Mouse (Mus musculus) midbrain, embryonic 15.5 days (tissue): ENCODE measurements around the gene Gsk3a. TPM values are rescaled to one million over a fixed set of nuclear protein-coding genes. Genes with fewer than 3 reads are reported as not detected.

Experiments
- ATAC-seq: fragments of 200-750 bp; cut with Nextera tagmentation; replicated peaks from 2 replicates; pipeline ENCODE4 v1.8.0; 2017; ENCODE audit warnings: moderate TSS enrichment
- H3K27ac ChIP-seq: fragments of 300-500 bp; sonication (generic); 2 replicates; pipeline ENCODE4 v1.5.1; 2015; ENCODE audit warnings: mild to moderate bottlenecking, inconsistent platforms
- H3K27me3 ChIP-seq: fragments of 300-500 bp; sonication (generic); replicated peaks from 2 replicates; pipeline ENCODE4 v1.6.1; 2015; ENCODE audit warnings: inconsistent platforms
- H3K36me3 ChIP-seq: fragments of 300-500 bp; sonication (generic); replicated peaks from 2 replicates; pipeline ENCODE4 v1.6.1; 2015; ENCODE audit warnings: inconsistent platforms
- H3K4me1 ChIP-seq: fragments of 300-500 bp; sonication (generic); 2 replicates; pipeline ENCODE4 v1.6.1; 2015; ENCODE audit warnings: inconsistent platforms
- H3K4me2 ChIP-seq: fragments of 300-500 bp; sonication (generic); 2 replicates; pipeline ENCODE4 v1.6.1; 2015; ENCODE audit warnings: inconsistent platforms, mild to moderate bottlenecking, moderate library complexity
- H3K4me3 ChIP-seq: fragments of 300-500 bp; sonication (generic); 2 replicates; pipeline ENCODE4 v1.5.1; 2015; ENCODE audit warnings: mild to moderate bottlenecking, inconsistent platforms
- H3K9ac ChIP-seq: fragments of 300-500 bp; sonication (generic); 2 replicates; pipeline ENCODE4 v1.6.1; 2015; ENCODE audit warnings: mild to moderate bottlenecking, inconsistent platforms
- H3K9me3 ChIP-seq: fragments of 300-500 bp; sonication (generic); 2 replicates; pipeline ENCODE4 v1.6.1; 2016; ENCODE audit warnings: inconsistent platforms
- WGBS: fragments of 180-500 bp; shearing (Covaris S2); methylation state at CpG from one replicate; pipeline ENCODE4 v1.1.7; 2015; ENCODE audit warnings: mixed read lengths; 5-methylcytosine and 5-hydroxymethylcytosine counted together
- polyA plus RNA-seq: library from polyadenylated mRNA; unstranded; fragments of >200 nt; fragmentation: Nextera tagmentation; extraction: Ambion mirVana; gene quantifications from 2 replicates; pipeline ENCODE4 v1.2.1, GENCODE M21; 2015

Gene Gsk3a
- polyA plus RNA-seq, 1 experiment from 2014 or later = 19.5 TPM

- Histone ChIP-seq H3K27me3 (no peaks in the 10 kb centered on the region), H3K4me1 (peaks cover 39% of the 10 kb centered on the region), H3K9ac (no peak overlapping the region), H3K4me2 (no peak overlapping the region), H3K27ac (no peak overlapping the region), H3K9me3 (no peaks in the 10 kb centered on the region), H3K4me3 (no peak overlapping the region), H3K36me3 (no peaks in the 10 kb centered on the region)
- WGBS = 97% methylated on average over 4 of the region's 4 CpGs
- ATAC-seq = no peak
Observed at GRCm38 (mm10) chr7:25243361-25243760, 5.7 kb upstream of the Gsk3a start.

GRCm38 (mm10) chr7:25241062-25241461, 3.4 kb upstream of the Gsk3a start:
- Histone ChIP-seq H3K9ac (no peak overlapping the region), H3K27me3 (no peaks in the 10 kb centered on the region), H3K36me3 (no peaks in the 10 kb centered on the region), H3K4me3 (no peak overlapping the region), H3K4me2 (no peak overlapping the region), H3K27ac (no peak overlapping the region), H3K4me1 (peaks cover 26% of the 10 kb centered on the region), H3K9me3 (no peaks in the 10 kb centered on the region)
- WGBS = 31% methylated on average over 2 of the region's 2 CpGs
- no peak for ATAC-seq

- Histone ChIP-seq H3K4me3 (no peak overlapping the region), H3K4me1 (peaks cover 26% of the 10 kb centered on the region), H3K27me3 (no peaks in the 10 kb centered on the region), H3K9me3 (no peaks in the 10 kb centered on the region), H3K27ac (no peak overlapping the region), H3K4me2 (no peak overlapping the region), H3K9ac (no peak overlapping the region), H3K36me3 (no peaks in the 10 kb centered on the region)
- 59% methylated on average over 7 of the region's 7 CpGs for WGBS
- ATAC-seq = no peak
Observed at GRCm38 (mm10) chr7:25240631-25241030, 3.0 kb upstream of the Gsk3a start.

- ATAC-seq = peak; percentile 58
- 4% methylated on average over 30 of the region's 30 CpGs for WGBS
- Histone ChIP-seq H3K27me3 (no peaks in the 10 kb centered on the region), H3K4me1 (peaks cover 40% of the 10 kb centered on the region), H3K9me3 (no peaks in the 10 kb centered on the region), H3K36me3 (0 out of 2 replicates have a peak, but pooled peaks cover 7% of the 10 kb centered on the region), H3K9ac (peak overlapping the region; percentile 15; the same call in 1 of the 2 replicates), H3K27ac (peak overlapping the region; percentile 85), H3K4me2 (peak overlapping the region; percentile 76), H3K4me3 (peak overlapping the region; percentile 92)
Observed at GRCm38 (mm10) chr7:25238829-25239623, 1.4 kb upstream of the Gsk3a start.

GRCm38 (mm10) chr7:25238015-25238706, 510 bp upstream of the Gsk3a start:
- peak overlapping the region; percentile 76 for H3K4me2 ChIP-seq
- no peaks in the 10 kb centered on the region for H3K27me3 ChIP-seq
- no peaks in the 10 kb centered on the region for H3K9me3 ChIP-seq
- peak overlapping the region; percentile 98; the same call in 1 of the 2 replicates for H3K9ac ChIP-seq
- peaks cover 40% of the 10 kb centered on the region for H3K4me1 ChIP-seq
- ATAC-seq = peak; percentile 93
- peaks cover 12% of the 10 kb centered on the region; the same call in 1 of the 2 replicates for H3K36me3 ChIP-seq
- H3K4me3 ChIP-seq = peak overlapping the region; percentile 92
- WGBS = under 1% methylated on average over 23 of the region's 23 CpGs
- H3K27ac ChIP-seq = peak overlapping the region; percentile 85

GRCm38 (mm10) chr7:25235526-25235925, 2.1 kb downstream of the Gsk3a start:
- WGBS = 92% methylated on average over 5 of the region's 5 CpGs
- H3K4me2 ChIP-seq = no peak overlapping the region

GRCm38 (mm10) chr7:25233061-25233460, 4.6 kb downstream of the Gsk3a start:
- no peak overlapping the region for H3K27ac ChIP-seq
- 83% methylated on average over 2 of the region's 2 CpGs for WGBS
- no peaks in the 10 kb centered on the region for H3K27me3 ChIP-seq
- H3K4me2 ChIP-seq = no peak overlapping the region
- H3K36me3 ChIP-seq = peaks cover 54% of the 10 kb centered on the region
- H3K4me1 ChIP-seq = peaks cover 28% of the 10 kb centered on the region
- H3K9ac ChIP-seq = no peak overlapping the region
- no peak for ATAC-seq
- H3K9me3 ChIP-seq = no peaks in the 10 kb centered on the region
- H3K4me3 ChIP-seq = no peak overlapping the region

More at GRCm38 (mm10) chr7:25235526-25235925, 2.1 kb downstream of the Gsk3a start:
- Histone ChIP-seq H3K4me1 (peaks cover 40% of the 10 kb centered on the region), H3K36me3 (peaks cover 37% of the 10 kb centered on the region), H3K9me3 (no peaks in the 10 kb centered on the region), H3K27ac (no peak overlapping the region), H3K27me3 (no peaks in the 10 kb centered on the region), H3K9ac (no peak overlapping the region; the same call in 1 of the 2 replicates), H3K4me3 (0 out of 2 replicates have a peak overlapping the region, but pooled peaks have one; percentile 3)
- no peak for ATAC-seq

- 60% methylated on average over 5 of the region's 5 CpGs for WGBS
- no peak overlapping the region for H3K4me2 ChIP-seq
- H3K4me3 ChIP-seq = no peak overlapping the region
- H3K4me1 ChIP-seq = peaks cover 28% of the 10 kb centered on the region
- ATAC-seq = no peak
- H3K9ac ChIP-seq = no peak overlapping the region
- H3K27me3 ChIP-seq = no peaks in the 10 kb centered on the region
- peaks cover 58% of the 10 kb centered on the region for H3K36me3 ChIP-seq
- H3K9me3 ChIP-seq = no peaks in the 10 kb centered on the region
- H3K27ac ChIP-seq = no peak overlapping the region
Observed at GRCm38 (mm10) chr7:25232101-25232648, 5.5 kb downstream of the Gsk3a start.

- Histone ChIP-seq H3K36me3 (peaks cover 71% of the 10 kb centered on the region), H3K4me1 (peaks cover 15% of the 10 kb centered on the region), H3K9me3 (no peaks in the 10 kb centered on the region), H3K4me3 (no peak overlapping the region), H3K27me3 (no peaks in the 10 kb centered on the region), H3K9ac (no peak overlapping the region), H3K27ac (no peak overlapping the region), H3K4me2 (no peak overlapping the region)
- no peak for ATAC-seq
- WGBS = 92% methylated on average over 9 of the region's 9 CpGs
Observed at GRCm38 (mm10) chr7:25230690-25231285, 6.9 kb downstream of the Gsk3a start.

- peaks cover 66% of the 10 kb centered on the region for H3K36me3 ChIP-seq
- H3K4me1 ChIP-seq = no peaks in the 10 kb centered on the region
- H3K27ac ChIP-seq = no peak overlapping the region
- H3K27me3 ChIP-seq = no peaks in the 10 kb centered on the region
- no peaks in the 10 kb centered on the region for H3K9me3 ChIP-seq
- H3K4me3 ChIP-seq = no peak overlapping the region
- no peak for ATAC-seq
- no peak overlapping the region for H3K4me2 ChIP-seq
- 91% methylated on average over 1 of the region's 1 CpGs for WGBS
- H3K9ac ChIP-seq = no peak overlapping the region
Observed at GRCm38 (mm10) chr7:25227523-25228300, 9.9 kb downstream of the Gsk3a start.

- WGBS = 84% methylated on average over 10 of the region's 10 CpGs
- no peak for ATAC-seq
- peaks cover 26% of the 10 kb centered on the region for H3K36me3 ChIP-seq
- H3K9me3 ChIP-seq = no peaks in the 10 kb centered on the region
- H3K4me2 ChIP-seq = peak overlapping the region; percentile 90
- H3K4me3 ChIP-seq = peak overlapping the region; percentile 59
- H3K27ac ChIP-seq = no peak overlapping the region
- H3K4me1 ChIP-seq = peaks cover 36% of the 10 kb centered on the region
- no peaks in the 10 kb centered on the region for H3K27me3 ChIP-seq
- H3K9ac ChIP-seq = 0 out of 2 replicates have a peak overlapping the region, but pooled peaks have one; percentile 63
Observed at GRCm38 (mm10) chr7:25222275-25222967, 15.2 kb downstream of the Gsk3a start.
